Mouse (Mus musculus): ENCODE results near the gene Tnni2.

GRCm38 (mm10) chr7:142479886-142480285 is 38.3 kb downstream of the Tnni2 start:
- TF ChIP-seq POLR2A (IDR thresholded peaks at IDR 0.05; ENCODE audit: borderline replicate concordance, extremely low read depth, low read depth, low read length) (no peak), CTCF (IDR thresholded peaks at IDR 0.05; ENCODE audit: insufficient read depth, low read length) (no peak)

Measured in lung, adult 2 months (tissue).